Mouse (Mus musculus) spleen, postnatal 36 days (tissue): ENCODE data around the gene Kcnq5.

Experiments
- DNase-seq, 2 experiments: peaks; one replicate each; pipeline ENCODE4 v3.0.0; 2022; ENCODE audit warnings: low spot score in 2 of 2, mixed read lengths in 1 of 2

Kcnq5 gene

DNA sequence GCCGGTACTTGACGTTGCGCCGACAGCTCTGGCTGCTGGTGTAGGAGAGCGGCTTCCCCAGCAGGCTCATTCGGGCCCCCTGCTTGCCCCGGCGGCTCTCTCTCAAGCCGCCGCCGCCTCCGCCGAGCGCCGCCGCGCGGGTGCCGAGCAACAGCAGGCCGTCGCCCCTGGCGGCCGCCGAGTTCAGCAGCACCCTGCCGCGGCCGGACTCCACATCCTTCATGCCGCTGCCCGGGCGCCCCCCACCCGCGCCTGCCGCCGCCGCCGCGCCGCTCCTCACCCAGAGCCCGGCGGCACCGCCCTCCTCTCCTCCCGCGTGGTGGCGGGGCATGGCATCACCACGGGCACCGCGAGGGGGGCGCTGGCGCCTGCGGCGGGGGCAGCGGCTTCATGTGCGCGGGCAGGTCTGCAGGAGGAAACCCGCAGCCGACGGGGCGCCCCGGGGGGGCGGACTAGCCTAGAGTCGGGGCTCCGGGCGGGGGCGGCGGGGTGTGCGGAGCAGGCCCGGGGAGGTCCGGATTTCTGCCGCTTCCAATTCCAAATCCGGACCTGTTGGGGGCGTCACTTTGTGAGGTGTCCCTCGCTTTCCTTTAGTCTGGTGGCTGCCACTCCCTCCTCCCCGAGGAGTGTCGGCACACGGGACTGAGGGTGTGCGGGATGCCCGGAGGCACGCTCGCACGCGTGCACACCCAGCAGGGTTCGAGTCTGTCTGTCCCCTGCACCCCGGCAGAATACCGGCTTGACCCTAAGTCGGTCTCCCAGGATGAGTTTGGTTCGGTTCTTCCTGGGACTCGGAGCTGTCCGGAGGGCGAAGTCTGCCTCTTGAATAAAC, at the start of gene Kcnq5:
TSS of gene Kcnq5 (minus strand) at position 692 of the 832 bp plus-strand sequence.
- peak; percentile 71 to 75 for DNase-seq

DNA sequence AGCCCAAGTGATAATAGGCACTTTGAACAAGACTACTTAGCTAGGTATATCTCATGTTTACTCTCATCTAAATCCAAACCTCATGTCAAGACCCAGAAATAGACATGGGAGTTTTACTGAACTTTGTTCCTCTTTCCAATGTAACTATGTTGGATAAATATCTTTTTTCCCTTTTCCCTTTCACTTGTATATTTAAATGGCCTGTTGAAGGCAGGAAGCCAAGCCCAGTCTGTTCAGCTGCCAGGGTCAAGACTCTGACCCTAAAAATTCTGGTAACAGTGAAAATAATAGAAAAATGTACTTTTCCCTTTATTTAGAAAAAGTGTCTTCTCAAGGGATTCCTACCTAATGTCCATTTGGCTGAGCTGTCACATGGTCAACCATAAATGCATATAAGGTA, 18.0 kb upstream of the Kcnq5 start:
- DNase-seq = no peak

DNA sequence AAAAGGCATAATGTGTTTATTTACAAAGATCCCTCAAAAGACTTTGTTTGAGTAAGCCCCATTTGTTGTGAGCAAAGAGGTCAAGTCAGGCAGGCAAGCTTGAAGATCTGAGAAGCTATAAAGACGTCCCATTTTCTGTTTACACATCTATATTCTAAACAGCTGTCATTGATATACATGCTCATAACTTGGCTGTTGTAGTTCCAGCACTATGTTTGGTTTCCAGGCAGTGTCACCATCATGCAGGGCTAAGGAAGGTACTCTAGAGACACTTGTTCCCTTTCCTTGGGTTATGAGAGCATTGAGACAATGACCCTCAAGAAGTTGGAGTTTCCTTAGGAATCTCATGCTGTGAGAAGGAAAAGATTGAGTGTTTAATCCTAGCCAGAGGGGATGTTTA, 17.6 kb upstream of the Kcnq5 start:
- no peak for DNase-seq

DNA sequence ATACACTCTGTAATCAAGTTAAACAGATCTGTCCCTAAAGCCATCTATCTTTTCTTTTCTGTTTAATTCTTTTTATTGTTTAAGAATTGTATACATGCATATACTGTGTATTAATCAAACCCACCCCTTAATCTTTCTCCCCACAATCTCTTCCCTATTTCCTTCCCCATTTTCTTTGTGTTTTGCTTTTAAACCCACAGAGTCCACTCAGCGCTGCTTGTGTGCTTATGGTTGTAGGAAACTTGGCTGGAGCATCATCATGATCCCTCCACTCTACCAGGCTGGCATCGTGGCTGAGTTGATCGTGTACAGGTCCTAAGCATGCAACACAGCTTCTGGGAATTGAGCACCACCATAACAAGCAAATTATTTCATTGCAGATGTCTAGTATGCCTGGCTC, 12.3 kb upstream of the Kcnq5 start:
- no peak for DNase-seq

DNA sequence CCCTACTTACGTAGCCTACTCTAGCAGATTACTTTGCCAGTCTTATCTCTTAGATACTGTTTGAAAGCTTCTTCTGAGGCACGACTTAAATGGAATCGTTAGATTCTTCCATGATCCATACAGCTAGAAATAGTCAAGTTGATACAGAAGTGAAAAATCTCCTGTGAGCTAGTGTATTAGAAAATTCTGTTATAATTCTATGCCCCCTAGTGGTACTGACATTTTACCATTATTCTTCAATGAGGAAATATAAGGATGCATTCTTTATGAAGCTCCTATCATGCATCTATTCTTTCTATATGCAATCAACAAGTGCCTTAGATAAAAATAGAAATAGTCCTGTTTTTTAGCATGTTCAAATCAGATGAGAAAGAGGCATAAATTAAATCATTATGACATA, 5.4 kb upstream of the Kcnq5 start:
- DNase-seq = no peak

DNA sequence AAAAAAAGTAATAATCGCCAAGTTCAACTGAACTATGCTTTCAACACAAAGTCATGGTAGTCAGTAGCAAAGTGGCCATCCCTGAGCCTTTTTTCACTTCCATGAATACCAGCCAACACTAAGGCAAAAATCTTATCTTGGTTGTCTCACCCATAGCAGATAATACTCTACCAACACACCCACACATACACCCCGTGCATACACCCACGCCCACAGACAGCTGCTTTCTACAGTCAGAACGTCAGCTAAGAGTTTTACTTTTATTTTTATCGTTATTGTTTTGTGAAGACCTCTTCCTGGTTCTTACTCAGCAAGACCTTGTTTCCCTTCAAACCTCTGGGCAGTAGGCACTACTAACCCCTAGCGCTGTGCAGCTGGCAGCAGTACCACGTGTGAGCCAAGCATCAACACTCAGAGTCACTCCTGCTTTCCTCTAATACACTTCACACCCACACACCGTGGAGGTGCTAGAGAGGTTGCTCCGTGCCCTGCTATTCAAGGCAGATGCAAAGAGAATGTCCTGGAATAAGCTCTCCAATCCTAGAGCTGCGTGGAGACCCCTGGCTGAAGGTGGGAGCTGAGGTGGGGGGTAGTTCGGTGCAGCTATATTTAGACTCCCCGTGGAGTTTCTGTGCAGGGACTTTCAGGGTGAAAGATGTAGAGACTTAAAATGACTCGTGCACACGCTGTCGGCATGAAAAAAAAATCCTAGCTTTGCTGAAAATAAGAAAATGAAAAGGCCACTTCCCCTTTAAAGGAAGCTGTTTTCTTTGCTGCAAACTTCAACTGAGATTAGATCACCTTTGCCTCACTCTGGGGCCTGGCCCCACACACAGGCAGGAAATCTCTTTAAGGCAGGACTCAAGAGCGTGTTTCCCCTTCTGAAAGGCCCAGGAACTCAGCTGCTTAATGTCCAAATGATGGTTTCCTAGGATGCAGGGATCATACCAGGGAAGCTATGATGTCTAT, 1.4 kb upstream of the Kcnq5 start:
- peak; percentile 65 to 70 for DNase-seq

DNA sequence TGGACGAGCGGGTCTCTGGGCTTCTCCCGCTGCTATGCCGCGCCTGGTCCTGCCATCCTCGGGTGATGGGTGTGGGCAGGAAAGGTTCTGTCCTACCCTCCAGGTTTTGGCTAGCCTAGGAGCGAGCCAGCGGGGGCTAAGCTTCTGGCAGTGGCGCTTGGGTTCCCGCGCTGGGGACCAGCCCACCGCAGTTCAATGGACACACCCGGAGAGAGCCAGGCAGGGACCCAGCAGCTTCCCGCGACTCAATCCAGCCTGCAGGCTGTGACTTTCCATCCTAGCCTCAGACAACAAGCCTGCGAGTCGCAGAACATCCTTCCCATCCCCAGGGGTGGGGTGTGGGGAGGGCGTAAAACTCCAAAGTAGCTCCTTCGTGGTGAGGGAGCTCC, 335 bp upstream of the Kcnq5 start:
- peak; percentile 4 to 8 for DNase-seq

DNA sequence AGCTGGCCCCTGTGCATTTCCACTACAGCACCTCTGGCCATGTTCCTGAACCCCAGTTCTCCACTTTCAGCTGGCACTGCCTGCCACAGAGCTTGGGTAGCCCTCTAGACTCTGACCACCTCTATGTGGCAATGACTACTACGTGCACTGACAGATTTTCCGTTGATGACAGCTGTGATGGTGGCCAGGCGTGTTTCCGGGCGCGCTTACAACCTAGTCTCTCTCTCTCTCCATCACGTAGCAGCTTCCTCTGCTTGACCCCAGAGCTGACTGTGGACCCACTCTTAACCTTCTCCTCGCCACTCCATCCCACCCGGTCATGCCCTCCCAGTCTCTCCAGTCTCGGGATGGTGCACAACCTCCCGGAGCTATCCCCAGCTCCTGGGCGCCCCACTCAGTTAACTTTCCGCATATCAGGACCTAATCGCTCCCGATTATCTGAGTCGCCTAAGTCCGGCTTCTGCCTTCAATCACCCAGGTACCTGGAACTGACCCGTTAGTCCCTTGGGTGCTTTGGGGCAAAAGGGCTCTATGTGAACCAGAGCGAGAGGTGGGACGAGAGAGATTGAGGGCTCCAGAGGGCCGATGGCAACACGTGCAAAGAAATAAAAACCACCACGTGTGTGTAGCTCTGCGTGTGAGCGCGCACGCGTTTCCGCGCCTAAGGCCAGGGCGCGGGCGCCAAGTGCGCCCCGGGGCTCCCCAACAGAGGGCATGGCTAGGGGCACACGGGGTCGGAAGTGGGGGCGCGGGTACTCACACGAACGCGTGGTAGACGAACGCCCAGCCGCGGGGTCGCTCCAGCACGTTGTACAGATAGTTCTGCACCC, 1.1 kb downstream of the Kcnq5 start:
- peak; percentile 80 to 81 for DNase-seq

DNA sequence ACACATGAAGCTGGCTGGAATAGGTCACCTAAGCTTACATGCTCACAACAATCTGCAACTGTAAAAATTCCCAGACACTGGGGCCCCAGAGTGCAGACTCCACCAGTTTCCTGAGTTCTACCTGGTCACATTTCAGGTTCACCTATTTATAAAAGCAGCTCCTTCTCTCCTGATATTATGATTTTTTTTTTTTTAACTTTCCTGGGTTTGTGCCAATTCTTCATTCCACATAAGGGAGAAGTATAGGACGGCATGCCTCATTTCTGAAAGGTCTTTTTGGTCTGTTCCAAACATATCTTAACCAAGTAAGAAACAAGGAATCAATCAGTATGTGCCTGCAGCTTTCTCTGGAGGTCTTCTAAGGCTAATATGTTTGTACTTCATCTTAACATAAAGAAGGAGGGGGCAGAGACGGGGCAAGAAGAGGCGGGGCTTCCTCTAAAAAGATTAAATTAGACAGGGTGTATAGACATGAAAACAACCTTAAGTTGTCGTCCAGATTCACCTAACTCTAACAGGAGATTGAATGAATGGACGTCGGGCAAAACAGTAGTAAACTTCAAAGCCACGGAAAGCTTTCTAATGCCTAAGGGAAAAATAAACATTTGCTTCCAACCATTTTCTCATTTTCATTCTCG, 2.0 kb downstream of the Kcnq5 start:
- peak; percentile 6 to 25 for DNase-seq

DNA sequence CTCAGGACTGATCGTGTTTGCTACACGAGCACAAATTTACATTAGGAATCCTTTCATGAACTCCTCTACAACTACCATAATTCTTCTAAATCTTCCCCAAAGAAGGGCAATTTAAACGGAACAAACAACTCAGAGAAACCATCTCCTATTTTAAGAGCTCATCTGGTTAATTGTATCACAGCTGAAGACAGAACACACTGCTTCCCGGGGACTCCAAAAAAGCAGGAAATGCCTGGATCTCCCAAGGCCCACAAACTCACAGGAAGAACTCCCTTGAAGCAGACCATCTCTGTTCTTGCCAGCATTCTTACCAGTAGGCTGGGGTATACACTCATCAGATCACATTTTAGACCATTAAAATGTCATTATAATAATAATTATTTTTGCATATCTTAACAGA, 3.7 kb downstream of the Kcnq5 start:
- DNase-seq = no peak

DNA sequence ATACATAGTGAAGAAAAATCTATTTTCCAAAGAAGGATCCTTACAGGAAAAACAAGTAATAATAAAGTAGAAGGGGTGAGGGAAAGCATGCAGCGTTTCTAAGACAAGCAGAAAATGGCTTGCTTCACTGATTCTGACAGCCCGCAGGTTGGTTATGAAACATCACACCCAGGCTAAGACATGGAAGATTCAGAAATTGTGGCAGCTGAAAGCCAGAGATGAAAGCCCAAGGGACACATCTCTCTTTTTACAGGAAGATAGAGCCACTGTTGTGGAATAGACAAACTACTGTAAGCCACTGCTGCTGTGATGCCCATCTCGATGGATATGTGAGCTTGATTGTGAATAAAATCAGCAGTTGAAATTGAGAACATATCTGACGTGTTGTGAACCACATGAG, 20.9 kb downstream of the Kcnq5 start:
- DNase-seq = no peak

DNA sequence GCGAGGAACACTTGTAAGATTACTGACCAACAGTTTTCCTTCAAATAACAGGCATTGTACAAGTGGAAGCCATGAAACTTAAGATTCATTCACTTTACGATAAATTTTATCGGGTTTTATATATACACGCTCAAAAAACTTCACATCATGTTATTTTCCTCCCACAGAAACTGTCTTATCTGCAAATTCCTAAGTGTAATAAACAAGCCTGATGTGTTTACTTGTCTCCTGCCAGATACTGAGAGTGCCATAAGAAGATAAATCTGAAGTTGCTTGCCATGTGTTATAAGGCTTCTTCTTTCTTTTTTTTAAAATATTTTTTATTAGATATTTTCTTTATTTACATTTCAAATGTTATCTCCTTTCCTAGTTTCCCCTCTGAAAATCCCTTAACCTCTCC, 34.6 kb downstream of the Kcnq5 start:
- DNase-seq = no peak

DNA sequence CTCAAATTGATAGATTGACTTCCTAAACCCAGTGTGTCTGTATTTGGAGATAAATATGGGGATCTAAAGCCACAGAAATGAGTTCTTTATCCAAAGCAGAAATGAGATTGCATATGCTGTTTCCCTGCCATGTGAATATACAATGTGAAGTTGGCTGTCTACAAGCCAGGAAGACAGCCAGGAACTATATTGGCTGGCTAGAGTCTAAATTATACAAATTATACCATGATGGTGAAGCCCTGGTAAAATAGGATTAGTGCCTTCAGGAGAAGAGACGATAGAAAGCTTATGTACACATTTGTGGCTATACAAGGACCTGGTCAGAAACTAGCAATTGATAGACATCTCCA, 38.5 kb downstream of the Kcnq5 start:
- no peak for DNase-seq

DNA sequence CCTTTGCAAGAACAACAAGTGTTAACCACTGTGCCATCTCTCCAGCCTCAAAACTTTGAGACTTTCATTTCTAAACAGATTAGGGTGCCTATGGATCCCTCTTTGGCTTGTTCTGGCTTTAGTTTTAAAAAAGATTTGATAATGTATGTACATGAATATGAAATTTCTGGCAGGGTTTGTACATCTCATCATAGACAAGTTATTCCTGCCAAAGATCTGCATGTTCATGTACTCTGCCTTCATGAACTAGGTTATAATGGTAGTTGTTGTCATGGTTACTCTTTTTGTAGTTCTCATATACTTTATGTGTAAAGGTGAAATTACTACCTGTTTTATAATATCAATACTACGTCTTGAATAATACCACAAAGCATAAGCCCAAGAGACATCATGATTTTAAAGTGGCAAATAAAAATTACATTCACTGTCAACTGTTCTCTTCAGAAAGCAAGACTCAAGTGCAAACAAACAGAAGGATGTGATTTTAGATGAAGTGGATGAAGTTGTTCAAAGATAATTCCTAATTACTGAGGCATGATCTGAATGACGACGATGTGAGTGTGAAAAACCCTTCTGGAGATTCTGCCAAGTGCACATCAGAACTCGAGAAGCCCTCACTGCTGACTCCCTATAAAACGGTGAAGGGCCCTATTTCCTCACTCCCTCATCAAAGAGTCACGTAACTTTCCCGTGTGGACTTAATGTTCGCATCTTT, 39.0 kb downstream of the Kcnq5 start:
- DNase-seq = no peak

DNA sequence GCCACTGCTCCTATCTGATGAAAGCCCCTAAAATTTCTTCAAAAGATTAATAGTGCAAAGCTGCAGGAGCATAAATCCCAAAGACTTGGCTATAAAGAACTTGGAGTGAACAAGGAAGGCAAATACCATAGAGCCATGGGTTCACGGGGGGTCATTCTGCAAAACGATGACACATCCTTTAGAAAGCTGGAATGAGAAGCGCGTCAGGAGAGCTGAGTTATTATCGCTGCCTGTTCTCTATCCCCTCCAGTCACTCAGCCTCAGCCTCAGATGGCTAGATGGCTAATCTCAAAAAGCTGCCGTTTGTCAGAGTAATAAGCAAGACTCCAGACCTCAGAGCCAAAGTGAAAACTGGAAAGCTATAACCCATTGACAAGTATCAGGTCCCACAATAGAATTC, 42.5 kb downstream of the Kcnq5 start:
- DNase-seq = no peak

DNA sequence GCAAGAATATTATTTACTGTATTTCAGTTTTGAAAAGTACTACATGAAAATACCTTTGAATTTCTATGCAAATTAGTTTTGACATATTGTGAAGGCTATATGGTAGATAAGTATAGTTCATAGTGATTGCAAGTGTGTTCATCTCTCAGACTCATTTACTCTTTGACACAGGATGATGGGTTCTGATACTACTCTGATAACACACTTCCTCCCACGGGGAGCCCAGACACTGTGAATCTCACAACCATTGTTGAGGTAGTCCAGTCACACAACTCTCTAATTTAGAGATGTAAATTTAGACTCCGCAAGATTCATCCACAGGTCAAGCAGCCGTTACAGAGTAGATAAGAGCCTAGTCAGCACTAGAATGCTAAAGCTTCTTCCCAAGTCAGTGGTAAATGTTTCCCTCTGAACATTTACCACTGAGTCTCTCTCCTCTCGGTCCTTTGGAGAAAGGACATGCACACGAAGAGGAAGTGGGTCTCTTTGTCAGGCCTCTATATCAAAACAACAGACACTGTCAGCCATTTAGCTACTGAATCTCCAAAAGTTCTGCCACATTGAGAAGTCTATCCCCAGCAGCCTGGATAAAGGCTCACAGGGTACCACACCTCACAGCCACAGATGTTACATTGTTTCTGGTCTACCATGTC, 65.5 kb downstream of the Kcnq5 start:
- no peak for DNase-seq

DNA sequence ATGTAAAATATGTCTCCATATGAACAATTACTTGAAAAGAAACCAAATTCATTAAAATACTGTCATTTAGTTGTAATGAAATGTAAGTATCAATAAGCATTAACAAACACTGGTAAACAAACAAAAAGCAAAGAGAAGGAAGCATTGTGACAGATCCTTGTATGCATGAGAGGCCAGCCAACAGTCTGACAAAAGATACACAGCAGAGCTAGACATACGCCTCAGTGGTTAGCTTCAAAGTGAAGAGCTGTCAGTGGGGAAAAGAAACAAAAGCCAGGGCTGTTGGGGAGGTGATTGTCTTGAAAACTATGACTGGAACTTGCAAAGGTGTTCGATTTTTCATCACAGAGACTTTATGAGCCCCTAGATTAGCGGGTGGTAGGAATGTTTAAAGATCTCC, 78.0 kb downstream of the Kcnq5 start:
- DNase-seq = no peak

DNA sequence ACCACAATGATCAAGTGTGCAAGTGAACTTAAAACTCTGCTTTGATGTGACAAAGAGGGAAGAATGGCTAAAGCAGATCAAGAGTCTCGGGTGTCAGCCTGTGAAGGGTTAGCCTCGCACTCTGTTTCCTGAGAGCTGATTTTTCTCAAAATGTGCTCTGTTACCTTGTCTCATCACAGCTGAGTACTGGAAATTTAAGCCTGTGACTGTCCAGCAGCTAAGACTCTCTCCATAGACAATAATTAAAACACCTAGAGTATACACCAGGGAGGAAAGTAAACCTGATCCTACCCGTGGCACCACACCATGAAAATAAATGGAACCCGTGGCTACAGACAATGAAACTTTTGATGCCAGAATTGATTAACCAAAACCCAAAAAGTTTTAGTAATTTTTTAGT, 90.9 kb downstream of the Kcnq5 start:
- DNase-seq = no peak

DNA sequence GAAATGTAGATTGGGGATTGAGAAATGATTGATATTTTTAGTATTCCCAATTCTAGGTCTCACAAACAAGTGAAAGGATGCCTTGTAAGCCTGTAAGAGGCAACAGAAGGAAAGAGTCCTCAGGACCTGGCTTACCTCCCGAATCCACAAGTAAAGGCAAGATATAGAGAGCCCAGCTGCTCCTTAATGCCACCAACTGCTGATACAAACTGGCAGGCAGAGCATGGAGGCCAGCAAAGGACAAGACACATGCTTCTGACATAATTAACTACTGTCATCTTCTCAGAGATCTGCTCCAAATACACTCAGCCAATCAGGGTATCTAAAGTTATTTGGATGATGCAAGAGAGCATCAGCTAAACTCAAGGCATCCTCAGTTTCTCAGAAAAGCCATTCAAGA, 93.3 kb downstream of the Kcnq5 start:
- no peak for DNase-seq

DNA sequence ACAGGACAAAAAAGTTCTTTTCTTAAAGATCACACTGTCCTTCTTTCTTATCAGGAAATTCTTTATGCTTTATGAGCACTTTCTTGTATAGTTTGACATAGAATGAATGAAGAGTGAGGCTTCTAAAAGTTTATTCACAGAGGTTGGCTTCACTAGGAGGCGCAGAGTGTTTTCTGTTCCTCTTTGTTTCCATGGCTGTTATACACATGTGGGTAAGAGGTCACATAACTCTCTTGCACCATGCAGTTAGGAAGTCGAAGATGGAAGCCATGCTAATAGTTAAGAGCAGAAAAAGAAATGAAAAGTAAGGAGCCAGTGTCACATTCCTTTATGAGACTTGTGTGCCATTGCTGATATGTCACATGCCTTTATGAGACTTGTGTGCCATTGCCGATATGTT, 105.3 kb downstream of the Kcnq5 start:
- no peak for DNase-seq
